Comparison of ENCODE assay signal across 10 mouse cellular contexts in the genomic region with DNA sequence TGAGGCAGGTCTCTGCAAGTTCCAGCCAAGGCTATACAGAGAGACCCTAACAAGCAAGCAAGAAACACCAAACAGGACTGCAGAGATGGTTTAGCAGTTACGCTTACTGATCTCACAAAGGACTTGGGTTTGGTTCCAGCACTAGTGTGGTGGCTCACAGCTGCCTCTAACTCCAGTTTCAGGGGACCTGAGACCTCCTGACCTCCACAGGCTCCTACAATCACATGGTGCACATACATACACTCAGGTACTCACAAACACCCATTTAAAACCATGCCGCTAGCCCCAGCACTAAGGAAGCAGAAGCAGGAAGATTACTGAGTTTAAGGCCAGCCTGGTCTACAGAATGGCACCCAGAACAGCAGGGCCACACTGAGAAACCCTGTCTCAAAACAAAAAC. TPM values are rescaled to one million over a fixed set of nuclear protein-coding genes. Genes with fewer than 3 reads are reported as not detected.
A peak's percentile ranks its signal among the peaks of the same experiment; 100 is the strongest.
DNase-seq lines count a peak whose midpoint lies in the region; ATAC-seq and TF ChIP-seq lines count a peak whose summit lies in the region.
"Had no signal": no experiment of that assay in that cellular context is flagged by ENCODE, and none has a peak within 500 bp of the region (broad histone marks: within the 10 kb centered on the region; RNA-seq: fewer than 3 reads in every experiment).

No protein-coding gene starts in this region.

- no peaks in the 10 kb centered on the region for H3K27me3 ChIP-seq in erythroblast, embryonic 14.5 days (ENCODE audit: control insufficient read depth)
- H3K27me3 ChIP-seq in thymus, adult 2 months (ENCODE audit: control insufficient read depth, insufficient read depth, low read length): no peaks in the 10 kb centered on the region
- H3K27me3 ChIP-seq in liver, embryonic 15.5 days: no peaks in the 10 kb centered on the region

- H3K9ac ChIP-seq in liver, embryonic 15.5 days: peak overlapping the region; percentile 75

- peak overlapping the region; percentile 7; the same call in 1 of the 2 replicates for H3K27ac ChIP-seq in thymus, adult 2 months (ENCODE audit: control insufficient read depth, insufficient read depth, low read length)
- peak overlapping the region; percentile 92 for H3K27ac ChIP-seq in liver, embryonic 15.5 days (replicated peaks)

- H3K36me3 ChIP-seq in erythroblast, embryonic 14.5 days (ENCODE audit: control insufficient read depth): peaks cover 32% of the 10 kb centered on the region
- no peaks in the 10 kb centered on the region for H3K36me3 ChIP-seq in thymus, adult 2 months (ENCODE audit: control insufficient read depth, insufficient read depth, low read length)
- H3K36me3 ChIP-seq in liver, embryonic 15.5 days (replicated peaks): peaks cover 20% of the 10 kb centered on the region

- no peak for TF ChIP-seq POLR2A in thymus, adult 2 months (IDR thresholded peaks at IDR 0.05; ENCODE audit: control insufficient read depth, extremely low read depth, insufficient read depth, low read length, poor library complexity)

- no peak for ATAC-seq in erythroblast, adult 5-6 weeks (replicated peaks; ENCODE audit: low FRiP score, poor library complexity, severe bottlenecking)
- no peak for ATAC-seq in liver, embryonic 15.5 days (ENCODE audit: insufficient read depth)
- ATAC-seq in granulocyte monocyte progenitor cell, adult 5-6 weeks (replicated peaks; ENCODE audit: poor library complexity, severe bottlenecking): no peak

- DNase-seq in thymus, adult 2 months: no peak
- DNase-seq in thymus, adult 18-20 months: no peak
- DNase-seq in MN1 (ENCODE audit: low spot score): no peak
- DNase-seq in left cerebral cortex, adult 18-20 months (ENCODE audit: low spot score in 2 of 2): no peak

- H3K4me3 ChIP-seq in erythroblast, embryonic 14.5 days (replicated peaks): peak overlapping the region; percentile 86
- no peak overlapping the region for H3K4me3 ChIP-seq in thymus, adult 2 months (ENCODE audit: control insufficient read depth, insufficient read depth, low read length)
- peak overlapping the region; percentile 72 for H3K4me3 ChIP-seq in liver, embryonic 15.5 days (replicated peaks)

- H3K9me3 ChIP-seq in erythroblast, embryonic 14.5 days (ENCODE audit: control insufficient read depth, low read length): no peaks in the 10 kb centered on the region
- no peaks in the 10 kb centered on the region for H3K9me3 ChIP-seq in liver, embryonic 15.5 days (replicated peaks)

- peaks cover 82% of the 10 kb centered on the region for H3K4me1 ChIP-seq in erythroblast, embryonic 14.5 days (ENCODE audit: control insufficient read depth)
- H3K4me1 ChIP-seq in thymus, adult 2 months (replicated peaks; ENCODE audit: control insufficient read depth, insufficient read depth, low read length): peaks cover 14% of the 10 kb centered on the region
- peaks cover 81% of the 10 kb centered on the region for H3K4me1 ChIP-seq in liver, embryonic 15.5 days (replicated peaks)

- peak overlapping the region; percentile 83 for H3K4me2 ChIP-seq in liver, embryonic 15.5 days

- no peak for TF ChIP-seq CTCF in thymus, adult 2 months (IDR thresholded peaks at IDR 0.05; ENCODE audit: borderline replicate concordance, control insufficient read depth, extremely low read depth, insufficient read depth, low read length, poor library complexity)

- 100% methylated on average over 2 of the region's 2 CpGs for WGBS in thymus, adult 2 months
- WGBS in liver, embryonic 15.5 days (ENCODE audit: insufficient replicate concordance): 78% methylated on average over 2 of the region's 2 CpGs

RNA-seq across cellular contexts. Expression of a gene that starts 0.8 kb away (rescaled TPM):
- 6.6 and 6.8 TPM in 2 replicates for polyA plus RNA-seq in erythroblast, embryonic 14.5 days (2012)
- total RNA-seq in erythroblast, adult 5-6 weeks (2015; ENCODE audit: low replicate concordance): 24.5 and 44.0 TPM in 2 replicates
- total RNA-seq in erythroblast, adult 5-6 weeks (2017; ENCODE audit: low replicate concordance): 30.8 and 38.7 TPM in 2 replicates
- 115 and 120 TPM in 2 replicates for polyA plus RNA-seq in thymus, adult 2 months (2012; rRNA removed)
- polyA plus RNA-seq in liver, embryonic 15.5 days (2015; fragmentation: Nextera tagmentation; extraction: Ambion mirVana): 53.8 and 58.9 TPM in 2 replicates
- 122 and 129 TPM in 2 replicates for total RNA-seq in granulocyte monocyte progenitor cell, adult 5-6 weeks (2014; fragmentation: Nextera tagmentation)
- total RNA-seq in granulocyte monocyte progenitor cell, adult 5-6 weeks (2017): 56.9 and 64.9 TPM in 2 replicates
- 1 to 10 TPM; 4.9 to 5.0 TPM for total RNA-seq in left cerebral cortex, adult 18-20 months (2021)

RNA-seq across cellular contexts. Expression of a gene that starts 21.1 kb away (rescaled TPM):
- not detected in 2 replicates for polyA plus RNA-seq in erythroblast, embryonic 14.5 days (2012)
- not detected in 2 replicates for total RNA-seq in erythroblast, adult 5-6 weeks (2015; ENCODE audit: low replicate concordance)
- total RNA-seq in erythroblast, adult 5-6 weeks (2017; ENCODE audit: low replicate concordance): not detected in 2 replicates
- 0.06 and 0.20 TPM in 2 replicates for polyA plus RNA-seq in thymus, adult 2 months (2012; rRNA removed)
- polyA plus RNA-seq in liver, embryonic 15.5 days (2015; fragmentation: Nextera tagmentation; extraction: Ambion mirVana): 0.05 TPM in 1 of 2 replicates, not detected in the other
- total RNA-seq in granulocyte monocyte progenitor cell, adult 5-6 weeks (2014; fragmentation: Nextera tagmentation): not detected in 2 replicates
- not detected in 2 replicates for total RNA-seq in granulocyte monocyte progenitor cell, adult 5-6 weeks (2017)
- total RNA-seq in left cerebral cortex, adult 18-20 months (2021): not detected
- total RNA-seq: adrenal gland, postnatal 36 days; hematopoietic stem cell, adult 5-6 weeks had no signal

RNA-seq across cellular contexts. Expression of a gene that starts 40.2 kb away (rescaled TPM):
- polyA plus RNA-seq in erythroblast, embryonic 14.5 days (2012): 0.10 and 0.13 TPM in 2 replicates
- total RNA-seq in erythroblast, adult 5-6 weeks (2015; ENCODE audit: low replicate concordance): 0.38 and 0.42 TPM in 2 replicates
- 0.42 TPM in 1 of 2 replicates, not detected in the other for total RNA-seq in erythroblast, adult 5-6 weeks (2017; ENCODE audit: low replicate concordance)
- 5.1 and 5.8 TPM in 2 replicates for polyA plus RNA-seq in thymus, adult 2 months (2012; rRNA removed)
- 2.9 and 3.1 TPM in 2 replicates for polyA plus RNA-seq in liver, embryonic 15.5 days (2015; fragmentation: Nextera tagmentation; extraction: Ambion mirVana)
- total RNA-seq in granulocyte monocyte progenitor cell, adult 5-6 weeks (2014; fragmentation: Nextera tagmentation): 0.23 TPM in 1 of 2 replicates, not detected in the other
- not detected in 2 replicates for total RNA-seq in granulocyte monocyte progenitor cell, adult 5-6 weeks (2017)
- 1 to 10 TPM; 4.7 to 5.4 TPM for total RNA-seq in left cerebral cortex, adult 18-20 months (2021)
- total RNA-seq: hematopoietic stem cell, adult 5-6 weeks had no signal

RNA-seq across cellular contexts. Expression of a gene that starts 50.9 kb away (rescaled TPM):
- polyA plus RNA-seq in erythroblast, embryonic 14.5 days (2012): 38.5 and 46.1 TPM in 2 replicates
- 18.1 and 23.8 TPM in 2 replicates for total RNA-seq in erythroblast, adult 5-6 weeks (2015; ENCODE audit: low replicate concordance)
- total RNA-seq in erythroblast, adult 5-6 weeks (2017; ENCODE audit: low replicate concordance): 34.8 and 43.7 TPM in 2 replicates
- 98.2 and 101 TPM in 2 replicates for polyA plus RNA-seq in thymus, adult 2 months (2012; rRNA removed)
- polyA plus RNA-seq in liver, embryonic 15.5 days (2015; fragmentation: Nextera tagmentation; extraction: Ambion mirVana): 25.1 and 26.1 TPM in 2 replicates
- total RNA-seq in granulocyte monocyte progenitor cell, adult 5-6 weeks (2014; fragmentation: Nextera tagmentation): 35.2 and 38.6 TPM in 2 replicates
- 32.2 and 37.7 TPM in 2 replicates for total RNA-seq in granulocyte monocyte progenitor cell, adult 5-6 weeks (2017)
- 10 to 100 TPM; 27.9 to 28.1 TPM for total RNA-seq in left cerebral cortex, adult 18-20 months (2021)

RNA-seq across cellular contexts. Expression of a gene that starts 52.0 kb away (rescaled TPM):
- 2.7 and 8.5 TPM in 2 replicates for polyA plus RNA-seq in erythroblast, embryonic 14.5 days (2012)
- 19.4 and 34.3 TPM in 2 replicates for total RNA-seq in erythroblast, adult 5-6 weeks (2015; ENCODE audit: low replicate concordance)
- total RNA-seq in erythroblast, adult 5-6 weeks (2017; ENCODE audit: low replicate concordance): 58.8 and 71.4 TPM in 2 replicates
- 175 and 194 TPM in 2 replicates for polyA plus RNA-seq in thymus, adult 2 months (2012; rRNA removed)
- polyA plus RNA-seq in liver, embryonic 15.5 days (2015; fragmentation: Nextera tagmentation; extraction: Ambion mirVana): 52.7 and 59.4 TPM in 2 replicates
- total RNA-seq in granulocyte monocyte progenitor cell, adult 5-6 weeks (2014; fragmentation: Nextera tagmentation): 97.3 and 126 TPM in 2 replicates
- total RNA-seq in granulocyte monocyte progenitor cell, adult 5-6 weeks (2017): 62.7 and 108 TPM in 2 replicates
- 100 to 1,000 TPM in 1 of 2 experiments, 10 to 100 TPM in 1; 90.1 to 102 TPM for total RNA-seq in left cerebral cortex, adult 18-20 months (2021)

Comparison
In these comparisons a context has a peak if more than half of its experiments do, and no peak if none do; other contexts are left out.
1. RNA of a gene that starts 0.8 kb away (total RNA-seq): 56.9 to 129 TPM in granulocyte monocyte progenitor cell, adult 5-6 weeks and 24.5 to 44.0 TPM in erythroblast, adult 5-6 weeks; 4.9 to 5.0 TPM in left cerebral cortex, adult 18-20 months; every median in the first group is over 4 times any median in the second.
2. RNA of a gene that starts 40.2 kb away (total RNA-seq): 4.7 to 5.4 TPM in left cerebral cortex, adult 18-20 months; 0.38 to 0.42 TPM in erythroblast, adult 5-6 weeks and 0.23 TPM in granulocyte monocyte progenitor cell, adult 5-6 weeks; every median in the first group is over 4 times any median in the second.